Mouse (Mus musculus): Measurements from ENCODE around the gene Etl4. TPM values are rescaled to one million over a fixed set of nuclear protein-coding genes. Genes with fewer than 3 reads are reported as not detected.
A peak's percentile ranks its signal among the peaks of the same experiment; 100 is the strongest.

The Etl4 gene
- polyA plus RNA-seq, 1 experiment from 2014 or later: 1.5 TPM

- H3K4me3 ChIP-seq (ENCODE audit: low read depth, low read length): no peak overlapping the region
- no peak overlapping the region for H3K9ac ChIP-seq (replicated peaks)
- no peak overlapping the region for H3K4me2 ChIP-seq (ENCODE audit: low read depth, low read length)
- H3K27me3 ChIP-seq (ENCODE audit: insufficient read depth, low read length): no peaks in the 10 kb centered on the region
- no peak overlapping the region for H3K27ac ChIP-seq (ENCODE audit: low read depth)
- TF ChIP-seq CTCF (IDR thresholded peaks at IDR 0.05; ENCODE audit: low read depth): peak; percentile 80
- no peak for TF ChIP-seq EP300 (IDR thresholded peaks at IDR 0.05; ENCODE audit: low read depth)
- H3K4me1 ChIP-seq (ENCODE audit: insufficient read depth): no peaks in the 10 kb centered on the region
- DNase-seq (peak; percentile 42), ATAC-seq (no peak)
- H3K36me3 ChIP-seq (replicated peaks; ENCODE audit: insufficient read depth, low read length): no peaks in the 10 kb centered on the region
- 16% methylated on average over 3 of the region's 3 CpGs for WGBS (ENCODE audit: insufficient replicate concordance)
- H3K9me3 ChIP-seq (ENCODE audit: low read length): no peaks in the 10 kb centered on the region
Observed at GRCm38 (mm10) chr2:20494666-20495065, 585.1 kb downstream of the Etl4 start.

DNA sequence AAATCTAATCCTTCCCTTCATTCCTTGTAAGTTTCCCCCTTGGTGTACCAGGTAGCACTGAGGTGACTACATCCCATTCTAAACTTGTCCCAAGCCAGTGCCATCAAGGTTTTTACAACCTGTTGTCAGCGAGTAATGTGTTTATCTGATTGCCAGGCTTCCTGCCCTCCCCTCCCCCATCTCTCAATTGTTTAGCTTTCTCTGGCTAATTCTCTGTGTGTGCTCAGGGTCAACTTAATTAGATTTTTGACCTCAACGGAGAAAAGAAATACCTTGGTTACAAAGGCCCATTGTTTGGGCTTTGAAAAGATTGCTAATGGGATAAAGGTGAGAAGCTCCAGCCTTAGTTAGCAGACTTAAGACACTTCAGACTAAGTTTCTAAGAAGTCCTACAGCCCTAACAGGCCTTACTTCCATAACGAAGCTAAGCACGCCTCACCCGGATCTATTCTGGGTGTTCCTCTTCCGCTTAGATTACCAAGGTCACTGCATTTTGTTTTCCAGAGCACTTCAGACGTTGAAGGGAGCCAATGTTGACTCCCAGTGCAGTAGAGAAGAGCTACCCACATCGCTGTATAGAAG, 586.7 kb downstream of the Etl4 start:
- H3K36me3 ChIP-seq (replicated peaks; ENCODE audit: insufficient read depth, low read length): no peaks in the 10 kb centered on the region
- 56% methylated on average over 8 of the region's 8 CpGs for WGBS (ENCODE audit: insufficient replicate concordance)
- no peak overlapping the region for H3K4me3 ChIP-seq (ENCODE audit: low read depth, low read length)
- no peak overlapping the region for H3K9ac ChIP-seq (replicated peaks)
- DNase-seq: no peak
- no peak for ATAC-seq
- no peaks in the 10 kb centered on the region for H3K27me3 ChIP-seq (ENCODE audit: insufficient read depth, low read length)
- TF ChIP-seq EP300 (IDR thresholded peaks at IDR 0.05; ENCODE audit: low read depth): no peak
- no peak for TF ChIP-seq CTCF (IDR thresholded peaks at IDR 0.05; ENCODE audit: low read depth)
- no peak overlapping the region for H3K4me2 ChIP-seq (ENCODE audit: low read depth, low read length)
- H3K27ac ChIP-seq (ENCODE audit: low read depth): no peak overlapping the region
- H3K9me3 ChIP-seq (ENCODE audit: low read length): peaks cover 3% of the 10 kb centered on the region; the same call in 1 of the 2 replicates
- no peaks in the 10 kb centered on the region for H3K4me1 ChIP-seq (ENCODE audit: insufficient read depth)

GRCm38 (mm10) chr2:20507832-20508723, 598.5 kb downstream of the Etl4 start:
- H3K9me3 ChIP-seq (ENCODE audit: low read length): no peaks in the 10 kb centered on the region
- H3K4me1 ChIP-seq (ENCODE audit: insufficient read depth): no peaks in the 10 kb centered on the region
- no peak overlapping the region for H3K4me2 ChIP-seq (ENCODE audit: low read depth, low read length)
- H3K27me3 ChIP-seq (ENCODE audit: insufficient read depth, low read length): no peaks in the 10 kb centered on the region
- H3K9ac ChIP-seq (replicated peaks): no peak overlapping the region
- 42% methylated on average over 6 of the region's 6 CpGs for WGBS (ENCODE audit: insufficient replicate concordance)
- TF ChIP-seq EP300 (IDR thresholded peaks at IDR 0.05; ENCODE audit: low read depth): no peak
- TF ChIP-seq CTCF (IDR thresholded peaks at IDR 0.05; ENCODE audit: low read depth): no peak
- DNase-seq: no peak
- no peak overlapping the region for H3K27ac ChIP-seq (ENCODE audit: low read depth)
- H3K36me3 ChIP-seq (replicated peaks; ENCODE audit: insufficient read depth, low read length): no peaks in the 10 kb centered on the region
- H3K4me3 ChIP-seq (ENCODE audit: low read depth, low read length): no peak overlapping the region
- ATAC-seq: no peak

- DNase-seq (no peak), ATAC-seq (no peak)
- no peak overlapping the region for H3K4me2 ChIP-seq (ENCODE audit: low read depth, low read length)
- no peaks in the 10 kb centered on the region for H3K27me3 ChIP-seq (ENCODE audit: insufficient read depth, low read length)
- H3K36me3 ChIP-seq (replicated peaks; ENCODE audit: insufficient read depth, low read length): no peaks in the 10 kb centered on the region
- H3K4me1 ChIP-seq (ENCODE audit: insufficient read depth): no peaks in the 10 kb centered on the region
- no peak overlapping the region for H3K9ac ChIP-seq (replicated peaks)
- no peak for TF ChIP-seq EP300 (IDR thresholded peaks at IDR 0.05; ENCODE audit: low read depth)
- no peak for TF ChIP-seq CTCF (IDR thresholded peaks at IDR 0.05; ENCODE audit: low read depth)
- WGBS (ENCODE audit: insufficient replicate concordance): 51% methylated on average over 3 of the region's 3 CpGs
- H3K27ac ChIP-seq (ENCODE audit: low read depth): no peak overlapping the region
- no peak overlapping the region for H3K4me3 ChIP-seq (ENCODE audit: low read depth, low read length)
- no peaks in the 10 kb centered on the region for H3K9me3 ChIP-seq (ENCODE audit: low read length)
Observed at GRCm38 (mm10) chr2:20508724-20509052, 599.1 kb downstream of the Etl4 start.

- TF ChIP-seq EP300 (IDR thresholded peaks at IDR 0.05; ENCODE audit: low read depth) (no peak), CTCF (IDR thresholded peaks at IDR 0.05; ENCODE audit: low read depth) (no peak)
- H3K27ac ChIP-seq (ENCODE audit: low read depth): no peak overlapping the region
- no peaks in the 10 kb centered on the region for H3K9me3 ChIP-seq (ENCODE audit: low read length)
- H3K9ac ChIP-seq (replicated peaks): no peak overlapping the region
- WGBS (ENCODE audit: insufficient replicate concordance): 57% methylated on average over 2 of the region's 2 CpGs
- no peak overlapping the region for H3K4me2 ChIP-seq (ENCODE audit: low read depth, low read length)
- H3K4me3 ChIP-seq (ENCODE audit: low read depth, low read length): no peak overlapping the region
- no peaks in the 10 kb centered on the region for H3K27me3 ChIP-seq (ENCODE audit: insufficient read depth, low read length)
- no peaks in the 10 kb centered on the region for H3K4me1 ChIP-seq (ENCODE audit: insufficient read depth)
- no peaks in the 10 kb centered on the region for H3K36me3 ChIP-seq (replicated peaks; ENCODE audit: insufficient read depth, low read length)
- DNase-seq: no peak
- ATAC-seq: no peak
Observed at GRCm38 (mm10) chr2:20510061-20510460, 600.5 kb downstream of the Etl4 start.

DNA sequence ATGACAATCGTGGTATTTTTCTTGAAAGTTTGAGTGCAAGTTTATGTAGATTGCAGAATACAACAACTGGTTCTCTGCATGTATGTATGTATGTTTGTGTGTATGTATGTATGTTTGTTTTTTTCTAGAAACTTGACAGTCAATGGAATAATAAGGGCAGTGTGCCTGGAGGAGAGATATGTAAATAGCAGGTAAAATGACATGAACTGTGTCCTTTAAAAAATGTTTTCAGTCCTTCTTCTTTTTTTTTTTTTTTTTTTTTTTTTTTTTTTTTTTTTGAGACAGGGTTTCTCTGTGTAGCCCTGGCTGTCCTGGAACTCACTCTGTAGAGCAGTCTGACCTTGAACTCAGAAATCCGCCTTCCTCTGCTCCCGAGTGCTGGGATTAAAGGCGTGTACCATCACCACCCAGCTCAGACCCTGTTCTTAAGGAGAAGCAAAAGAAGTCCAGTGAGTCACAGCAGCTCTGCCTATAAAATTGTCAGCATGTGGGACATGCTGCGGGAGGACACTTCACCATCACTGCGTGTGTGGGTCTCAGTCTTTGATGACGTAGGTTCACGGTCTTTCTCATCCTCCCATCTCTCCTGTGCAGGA, 606.8 kb downstream of the Etl4 start:
- Histone ChIP-seq H3K27ac (ENCODE audit: low read depth) (no peak overlapping the region), H3K4me2 (ENCODE audit: low read depth, low read length) (no peak overlapping the region), H3K4me3 (ENCODE audit: low read depth, low read length) (no peak overlapping the region), H3K9ac (replicated peaks) (no peak overlapping the region), H3K4me1 (ENCODE audit: insufficient read depth) (peaks cover 10% of the 10 kb centered on the region), H3K9me3 (ENCODE audit: low read length) (no peaks in the 10 kb centered on the region), H3K27me3 (ENCODE audit: insufficient read depth, low read length) (no peaks in the 10 kb centered on the region), H3K36me3 (replicated peaks; ENCODE audit: insufficient read depth, low read length) (no peaks in the 10 kb centered on the region)
- DNase-seq (no peak), ATAC-seq (no peak)
- TF ChIP-seq EP300 (IDR thresholded peaks at IDR 0.05; ENCODE audit: low read depth) (no peak), CTCF (IDR thresholded peaks at IDR 0.05; ENCODE audit: low read depth) (no peak)
- 83% methylated on average over 8 of the region's 8 CpGs for WGBS (ENCODE audit: insufficient replicate concordance)

Data from liver, postnatal 0 days (tissue).